15 mouse cellular contexts compared by ENCODE assay signal in the genomic region with DNA sequence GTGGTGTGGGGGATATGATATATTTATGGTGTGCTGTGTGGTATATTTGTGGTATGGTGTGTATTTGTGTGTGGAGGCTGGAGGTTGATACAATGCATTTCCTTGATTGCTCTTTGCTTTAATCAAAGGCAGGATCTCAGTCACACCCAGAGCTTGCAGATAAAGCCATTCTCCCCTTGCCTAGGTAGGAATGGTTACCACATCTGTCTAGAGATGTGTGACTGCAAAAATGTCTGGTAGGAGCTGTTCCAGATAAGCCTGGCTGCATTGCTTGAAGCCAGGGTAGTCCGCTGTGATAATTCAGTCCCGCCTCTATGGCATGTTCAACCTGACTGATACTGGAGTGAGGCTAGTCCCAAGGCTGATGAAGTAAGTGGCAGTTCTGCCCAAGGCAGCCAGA. TPM values are rescaled to one million over a fixed set of nuclear protein-coding genes. Genes with fewer than 3 reads are reported as not detected.
DNase-seq lines count a peak whose midpoint lies in the region; ATAC-seq and TF ChIP-seq lines count a peak whose summit lies in the region.
"Had no signal": no experiment of that assay in that cellular context is flagged by ENCODE, and none has a peak within 500 bp of the region (broad histone marks: within the 10 kb centered on the region; RNA-seq: fewer than 3 reads in every experiment).

No protein-coding gene starts in this region.

- no peaks in the 10 kb centered on the region for H3K27me3 ChIP-seq in forebrain, embryonic 10.5 days (ENCODE audit: poor library complexity, severe bottlenecking)
- no peaks in the 10 kb centered on the region for H3K27me3 ChIP-seq in forebrain, embryonic 11.5 days (ENCODE audit: control insufficient read depth, insufficient read depth, low read length)
- no peaks in the 10 kb centered on the region for H3K27me3 ChIP-seq in testis, adult 2 months (ENCODE audit: control insufficient read depth, insufficient read depth, low read length)
- H3K27me3 ChIP-seq in liver, embryonic 15.5 days: no peaks in the 10 kb centered on the region
- H3K27me3 ChIP-seq: embryonic facial prominence, embryonic 13.5 days; megakaryocyte, embryonic 14.5 days had no signal

- WGBS in forebrain, embryonic 10.5 days: 87% methylated on average over 2 of the region's 2 CpGs
- 68% methylated on average over 2 of the region's 2 CpGs for WGBS in forebrain, embryonic 11.5 days
- 31% methylated on average over 2 of the region's 2 CpGs for WGBS in liver, embryonic 15.5 days (ENCODE audit: insufficient replicate concordance)
- 41% methylated on average over 2 of the region's 2 CpGs for WGBS in olfactory bulb, adult 2 months

- H3K27ac ChIP-seq in forebrain, embryonic 10.5 days: peak overlapping the region; percentile 59
- no peak overlapping the region; the same call in 1 of the 2 replicates for H3K27ac ChIP-seq in forebrain, embryonic 11.5 days (ENCODE audit: low read depth, low read length)
- H3K27ac ChIP-seq in testis, adult 2 months (ENCODE audit: control insufficient read depth, insufficient read depth, low read depth, low read length): no peak overlapping the region
- H3K27ac ChIP-seq in liver, embryonic 15.5 days (replicated peaks): no peak overlapping the region
- H3K27ac ChIP-seq in olfactory bulb, adult 2 months (ENCODE audit: insufficient read depth, low read depth, low read length): peak overlapping the region; percentile 72
- H3K27ac ChIP-seq: embryonic facial prominence, embryonic 13.5 days; heart, adult 2 months; kidney, postnatal 0 days had no signal

- H3K4me2 ChIP-seq in forebrain, embryonic 11.5 days (ENCODE audit: low read depth, low read length, severe bottlenecking): no peak overlapping the region; the same call in 1 of the 2 replicates
- H3K4me2 ChIP-seq in liver, embryonic 15.5 days: peak overlapping the region; percentile 13; the same call in 1 of the 2 replicates
- H3K4me2 ChIP-seq: embryonic facial prominence, embryonic 13.5 days had no signal

- no peaks in the 10 kb centered on the region for H3K9me3 ChIP-seq in forebrain, embryonic 10.5 days
- no peaks in the 10 kb centered on the region for H3K9me3 ChIP-seq in forebrain, embryonic 11.5 days (ENCODE audit: control insufficient read depth, low read length)
- no peaks in the 10 kb centered on the region for H3K9me3 ChIP-seq in liver, embryonic 15.5 days (replicated peaks)
- H3K9me3 ChIP-seq: embryonic facial prominence, embryonic 13.5 days; megakaryocyte, embryonic 14.5 days had no signal

- H3K9ac ChIP-seq in forebrain, embryonic 11.5 days (ENCODE audit: low read length): no peak overlapping the region
- no peak overlapping the region for H3K9ac ChIP-seq in liver, embryonic 15.5 days
- H3K9ac ChIP-seq: embryonic facial prominence, embryonic 13.5 days had no signal

- TF ChIP-seq CTCF in testis, adult 2 months (IDR thresholded peaks at IDR 0.05; ENCODE audit: control insufficient read depth, insufficient read depth, insufficient replicate concordance, low read depth, low read length): no peak
- TF ChIP-seq CTCF in olfactory bulb, adult 2 months (IDR thresholded peaks at IDR 0.05; ENCODE audit: insufficient read depth, low read depth, low read length): no peak

- no peak for ATAC-seq in forebrain, embryonic 11.5 days (replicated peaks; ENCODE audit: low FRiP score)
- ATAC-seq in liver, embryonic 15.5 days (ENCODE audit: insufficient read depth): peak; percentile 95

- no peak for TF ChIP-seq POLR2A in testis, adult 2 months (IDR thresholded peaks at IDR 0.05; ENCODE audit: control insufficient read depth, low read depth, low read length)
- no peak for TF ChIP-seq POLR2A in olfactory bulb, adult 2 months (IDR thresholded peaks at IDR 0.05; ENCODE audit: insufficient read depth, low read depth, low read length)

- H3K36me3 ChIP-seq in forebrain, embryonic 10.5 days (replicated peaks): no peaks in the 10 kb centered on the region
- H3K36me3 ChIP-seq in forebrain, embryonic 11.5 days (ENCODE audit: control insufficient read depth, insufficient read depth, low read length): no peaks in the 10 kb centered on the region
- no peaks in the 10 kb centered on the region for H3K36me3 ChIP-seq in testis, adult 2 months (ENCODE audit: control insufficient read depth, insufficient read depth, low read length)
- H3K36me3 ChIP-seq in liver, embryonic 15.5 days (replicated peaks): no peaks in the 10 kb centered on the region
- H3K36me3 ChIP-seq: embryonic facial prominence, embryonic 13.5 days had no signal

- no peak overlapping the region for H3K4me3 ChIP-seq in forebrain, embryonic 10.5 days
- no peak overlapping the region for H3K4me3 ChIP-seq in forebrain, embryonic 11.5 days (ENCODE audit: low read depth, low read length)
- peak overlapping the region; percentile 70 for H3K4me3 ChIP-seq in testis, adult 2 months (ENCODE audit: control insufficient read depth, low read depth, low read length)
- no peak overlapping the region for H3K4me3 ChIP-seq in liver, embryonic 15.5 days (replicated peaks)
- no peak overlapping the region for H3K4me3 ChIP-seq in olfactory bulb, adult 2 months (ENCODE audit: insufficient read depth, low read depth, low read length)
- H3K4me3 ChIP-seq: embryonic facial prominence, embryonic 13.5 days; heart, adult 2 months; megakaryocyte, embryonic 14.5 days had no signal

- H3K4me1 ChIP-seq in forebrain, embryonic 10.5 days: peaks cover 26% of the 10 kb centered on the region
- peaks cover 11% of the 10 kb centered on the region; the same call in 1 of the 2 replicates for H3K4me1 ChIP-seq in forebrain, embryonic 11.5 days (replicated peaks; ENCODE audit: control insufficient read depth, insufficient read depth, low read length)
- H3K4me1 ChIP-seq in testis, adult 2 months (ENCODE audit: control insufficient read depth, insufficient read depth, low read length): no peaks in the 10 kb centered on the region; the same call in 1 of the 2 replicates
- peaks cover 68% of the 10 kb centered on the region for H3K4me1 ChIP-seq in liver, embryonic 15.5 days (replicated peaks)
- peaks cover 6% of the 10 kb centered on the region for H3K4me1 ChIP-seq in olfactory bulb, adult 2 months (ENCODE audit: control insufficient read depth, insufficient read depth, low read length)
- H3K4me1 ChIP-seq: embryonic facial prominence, embryonic 13.5 days had no signal

- no peak for DNase-seq in forebrain, embryonic 10.5 days (ENCODE audit: extremely low spot score, low spot score)
- no peak for DNase-seq in forebrain, embryonic 11.5 days (ENCODE audit: low spot score)
- DNase-seq in testis, postnatal 10 days (ENCODE audit: low spot score): no peak
- DNase-seq in left cerebral cortex, adult 8-10 months (ENCODE audit: low spot score in 2 of 2): no peak
- no peak for DNase-seq in ovary, postnatal 14 days (ENCODE audit: low spot score)
- DNase-seq: cerebellum, adult 9-11 months; heart, adult 2 months; lung, adult 2 months; thymus, postnatal 25 days had no signal

RNA-seq across cellular contexts. Expression of gene Ptpra, which starts 19.9 kb away (rescaled TPM):
- polyA plus RNA-seq in forebrain, embryonic 10.5 days (2016; fragmentation: Nextera tagmentation; extraction: Ambion mirVana): 89.1 and 90.6 TPM in 2 replicates
- polyA plus RNA-seq in forebrain, embryonic 11.5 days (2014; fragmentation: Nextera tagmentation; extraction: Ambion mirVana): 116 and 128 TPM in 2 replicates
- polyA plus RNA-seq in testis, adult 2 months (2012; rRNA removed): 11.0 and 11.6 TPM in 2 replicates
- polyA plus RNA-seq in liver, embryonic 15.5 days (2015; fragmentation: Nextera tagmentation; extraction: Ambion mirVana): 30.0 and 30.7 TPM in 2 replicates
- polyA plus RNA-seq in olfactory bulb, adult 2 months (2012; ENCODE audit: insufficient read depth, insufficient read length, low replicate concordance, missing spikeins): not detected in 2 replicates
- total RNA-seq in left cerebral cortex, adult 8-10 months (2022): 100 to 1,000 TPM; 217 to 237 (median 225) TPM

RNA-seq across cellular contexts. Expression of gene Pced1a, which starts 45.4 kb away (rescaled TPM):
- polyA plus RNA-seq in forebrain, embryonic 10.5 days (2016; fragmentation: Nextera tagmentation; extraction: Ambion mirVana): 11.8 and 12.4 TPM in 2 replicates
- polyA plus RNA-seq in forebrain, embryonic 11.5 days (2014; fragmentation: Nextera tagmentation; extraction: Ambion mirVana): 9.6 and 12.2 TPM in 2 replicates
- 46.3 and 48.0 TPM in 2 replicates for polyA plus RNA-seq in testis, adult 2 months (2012; rRNA removed)
- 3.8 TPM in 2 replicates for polyA plus RNA-seq in liver, embryonic 15.5 days (2015; fragmentation: Nextera tagmentation; extraction: Ambion mirVana)
- polyA plus RNA-seq in olfactory bulb, adult 2 months (2012; ENCODE audit: insufficient read depth, insufficient read length, low replicate concordance, missing spikeins): not detected in 2 replicates
- total RNA-seq in left cerebral cortex, adult 8-10 months (2022): 10 to 100 TPM; 23.1 to 29.9 (median 24.1) TPM

RNA-seq across cellular contexts. Expression of gene Vps16, which starts 45.8 kb away (rescaled TPM):
- 110 and 122 TPM in 2 replicates for polyA plus RNA-seq in forebrain, embryonic 10.5 days (2016; fragmentation: Nextera tagmentation; extraction: Ambion mirVana)
- 95.8 and 103 TPM in 2 replicates for polyA plus RNA-seq in forebrain, embryonic 11.5 days (2014; fragmentation: Nextera tagmentation; extraction: Ambion mirVana)
- polyA plus RNA-seq in testis, adult 2 months (2012; rRNA removed): 45.6 and 55.8 TPM in 2 replicates
- polyA plus RNA-seq in liver, embryonic 15.5 days (2015; fragmentation: Nextera tagmentation; extraction: Ambion mirVana): 35.0 and 43.4 TPM in 2 replicates
- polyA plus RNA-seq in olfactory bulb, adult 2 months (2012; ENCODE audit: insufficient read depth, insufficient read length, low replicate concordance, missing spikeins): not detected in 2 replicates
- total RNA-seq in left cerebral cortex, adult 8-10 months (2022): 10 to 100 TPM; 67.2 to 90.4 (median 76.7) TPM

Comparison
In these comparisons a context has a peak if more than half of its experiments do, and no peak if none do; other contexts are left out.
1. H3K27ac ChIP-seq: peak in forebrain, embryonic 10.5 days (single experiment) and olfactory bulb, adult 2 months (single experiment); none in forebrain, embryonic 11.5 days (single experiment), testis, adult 2 months (single experiment) and liver, embryonic 15.5 days (single experiment).